Mouse (Mus musculus): ENCODE data around the gene Klhdc9. TPM values are rescaled to one million over a fixed set of nuclear protein-coding genes. Genes with fewer than 3 reads are reported as not detected.
"Not testable (repeated sequence)": the region's sequence is repeated elsewhere in the genome, so short reads cannot be mapped to it uniquely, and the experiment has no call there.

Klhdc9 gene
- total RNA-seq, 2 experiments from 2014 or later = not detected

DNA sequence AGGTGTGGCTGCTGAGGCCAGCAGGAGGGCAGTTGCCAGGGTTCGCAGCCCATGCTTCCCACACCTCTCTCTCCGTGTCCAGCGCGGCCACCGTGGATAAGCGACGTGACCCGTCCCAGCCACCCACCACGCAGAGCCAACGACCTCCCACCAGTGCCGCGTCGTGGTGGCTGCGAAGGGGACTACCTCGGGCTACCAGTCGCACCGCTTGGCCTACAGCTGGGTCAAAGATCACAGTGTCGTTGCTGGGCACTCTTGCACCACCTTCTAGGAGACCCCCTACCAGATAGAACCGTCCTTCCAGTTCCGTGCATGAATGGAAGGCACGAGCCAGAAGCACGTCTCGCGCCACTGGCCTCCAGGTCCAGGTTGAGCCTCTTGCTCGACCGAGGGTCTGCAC lies 345 bp downstream of the Klhdc9 start:
- no peak for DNase-seq (ENCODE audit: low spot score)
- intact Hi-C loops (cut with DNase I) = loop anchor here (2.0 kb wide), 1 partner anchor 207 kb away; no protein-coding TSS in a partner anchor

DNA sequence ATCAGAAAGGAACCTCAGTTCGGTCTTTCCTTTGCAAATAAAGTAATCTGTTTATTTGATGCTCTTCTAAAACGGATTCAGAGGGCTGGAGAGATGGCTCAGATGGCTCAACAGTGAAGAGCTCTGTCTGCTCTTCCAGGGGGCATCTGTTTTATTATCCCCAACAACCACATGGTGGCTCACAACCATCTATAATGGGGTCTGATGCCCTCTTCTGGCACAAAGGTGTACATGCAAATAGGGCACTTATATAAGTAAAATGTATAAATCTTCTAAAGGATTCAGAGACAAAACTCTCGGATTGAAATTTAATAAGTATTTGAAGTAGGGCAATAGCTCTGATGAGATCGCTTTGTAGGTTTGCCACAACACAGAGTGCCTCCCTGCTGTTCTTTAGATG lies 2.2 kb downstream of the Klhdc9 start:
- intact Hi-C loops (cut with DNase I) = loop anchor here (5.0 kb wide), 1 partner anchor 241 kb away; no protein-coding TSS in a partner anchor
- no peak for DNase-seq (ENCODE audit: low spot score)

DNA sequence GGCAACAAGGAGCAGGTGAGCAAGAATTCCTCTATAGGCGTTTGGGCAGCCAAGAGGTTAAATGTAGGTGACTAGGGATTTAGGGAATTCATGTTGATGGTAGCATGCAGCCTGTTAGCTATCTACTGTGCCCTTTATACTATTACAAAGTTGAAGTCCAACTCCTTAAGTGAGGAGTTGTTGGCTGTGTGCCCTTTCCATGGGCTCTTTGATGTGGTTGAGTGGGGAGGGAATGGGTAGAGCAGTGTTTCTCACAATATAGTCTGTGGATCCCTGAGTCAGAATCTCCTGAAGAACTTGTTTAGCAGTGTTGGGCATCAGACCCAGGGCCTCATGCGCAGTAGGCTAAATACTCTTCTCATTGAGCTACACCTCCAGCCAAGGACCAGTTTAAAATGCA lies 3.8 kb downstream of the Klhdc9 start:
- DNase-seq (ENCODE audit: low spot score) = no peak
- intact Hi-C loops (cut with DNase I) = loop anchor here (5.0 kb wide), 1 partner anchor 240 kb away; no protein-coding TSS in a partner anchor

DNA sequence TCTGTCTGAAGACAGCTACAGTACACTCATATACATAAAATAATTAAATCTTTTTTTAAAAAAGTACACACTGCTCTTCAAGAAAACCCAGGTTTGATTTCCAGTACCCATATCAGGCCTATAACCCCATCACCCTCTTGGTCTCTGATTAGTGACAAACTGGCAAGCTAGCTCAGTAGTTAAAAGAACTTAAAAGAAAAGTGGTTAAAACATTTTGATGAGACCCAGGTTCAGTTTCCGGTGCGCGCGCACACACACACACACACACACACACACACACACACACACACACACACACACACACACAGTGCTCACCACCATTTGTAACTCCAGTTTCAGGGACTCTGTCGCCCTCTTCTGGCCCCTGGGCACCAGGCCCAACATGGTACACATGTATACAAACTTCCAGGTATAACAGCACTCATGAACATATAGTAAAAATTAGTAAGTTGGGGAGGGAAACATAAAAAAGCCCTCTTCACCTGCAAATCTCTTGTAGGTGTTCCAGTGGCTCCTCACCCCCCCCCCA lies 4.7 kb downstream of the Klhdc9 start:
- intact Hi-C loops (cut with DNase I) = loop anchor here (2.0 to 5.0 kb wide), 2 partner anchors 33 to 239 kb away; no protein-coding TSS in a partner anchor
- no peak for DNase-seq (ENCODE audit: low spot score)

DNA sequence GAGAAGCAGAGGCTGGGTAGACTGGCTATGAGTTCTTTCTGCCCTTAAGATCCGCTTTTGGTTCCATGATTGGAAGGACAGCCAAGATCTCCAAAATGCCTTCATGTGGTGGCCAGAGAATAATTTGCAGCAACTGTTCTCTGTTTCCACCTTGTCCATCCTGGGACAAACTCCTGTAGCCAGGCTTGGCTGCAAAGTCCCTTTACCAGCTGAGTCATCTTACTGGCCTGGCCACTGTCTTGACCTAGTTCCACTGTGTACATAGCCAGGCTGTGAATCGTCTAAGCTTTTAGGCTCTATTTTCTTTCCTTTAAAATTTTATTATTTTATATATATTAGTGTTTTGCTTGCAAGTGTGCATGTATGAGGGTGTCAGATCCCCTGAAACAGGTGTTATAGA lies 11.4 kb downstream of the Klhdc9 start:
- DNase-seq (ENCODE audit: low spot score) = no peak
- intact Hi-C loops (cut with DNase I) = no loop called here

DNA sequence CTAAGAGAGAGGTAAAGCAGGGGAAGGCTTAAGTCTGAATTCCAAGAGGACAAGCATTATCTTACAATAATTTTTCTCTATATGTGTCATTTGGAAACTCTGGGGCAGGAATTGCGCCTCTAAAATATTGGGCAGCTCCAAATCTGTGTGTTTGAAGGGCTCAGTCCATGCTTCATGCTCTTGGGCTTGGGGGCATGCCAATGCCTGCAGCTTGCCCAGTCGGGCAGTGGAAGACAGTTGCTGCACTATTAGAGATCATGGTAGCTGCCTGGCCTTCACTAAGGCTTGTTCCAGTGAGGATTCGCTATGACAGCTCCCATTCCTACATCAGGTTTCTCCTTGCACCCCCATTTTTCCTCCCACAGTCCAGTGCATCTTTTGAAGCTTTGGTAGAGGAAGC lies 11.9 kb downstream of the Klhdc9 start:
- no peak for DNase-seq (ENCODE audit: low spot score)
- intact Hi-C loops (cut with DNase I) = no loop called here

DNA sequence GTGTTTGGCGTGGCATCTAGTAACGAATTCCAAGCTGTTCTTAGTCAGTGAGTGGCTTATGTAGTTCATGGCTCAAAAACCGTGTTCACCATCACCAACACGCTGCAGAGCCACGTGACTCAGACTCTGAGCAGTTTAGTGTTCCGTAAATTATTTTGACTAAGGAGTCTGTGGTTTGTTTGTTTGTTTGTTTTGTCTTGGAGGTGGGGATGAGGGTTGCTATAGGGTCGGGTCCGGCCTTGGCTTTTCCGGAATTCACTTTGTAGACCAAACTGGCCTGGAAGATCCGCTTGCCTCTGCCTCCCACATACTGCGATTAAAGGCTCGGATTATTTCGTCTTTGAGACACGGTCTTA lies 14.5 kb downstream of the Klhdc9 start:
- intact Hi-C loops (cut with DNase I) = no loop called here
- no peak for DNase-seq (ENCODE audit: low spot score)

GRCm38 (mm10) chr1:171345225-171346094 lies 15.1 kb downstream of the Klhdc9 start, which contains the start of the genes Nit1 and Pfdn2:
Gene Nit1, minus strand, starts transcription at chr1:171345646.
Gene Pfdn2, plus strand, starts transcription at chr1:171345670.
- DNase-seq (ENCODE audit: low spot score) = peak; percentile 83
- intact Hi-C loops (cut with DNase I) = no loop called here

- DNase-seq (ENCODE audit: low spot score) = no peak
- intact Hi-C loops (cut with DNase I) = no loop called here
These were observed 15.9 kb downstream of the Klhdc9 start for GRCm38 (mm10) chr1:171344715-171345114.

- no peak for DNase-seq (ENCODE audit: low spot score)
- intact Hi-C loops (cut with DNase I) = no loop called here
These were observed 16.5 kb downstream of the Klhdc9 start for GRCm38 (mm10) chr1:171343922-171344677.

- intact Hi-C loops (cut with DNase I) = no loop called here
- DNase-seq (ENCODE audit: low spot score) = no peak
These were observed 18.1 kb downstream of the Klhdc9 start for GRCm38 (mm10) chr1:171342262-171343207.

DNA sequence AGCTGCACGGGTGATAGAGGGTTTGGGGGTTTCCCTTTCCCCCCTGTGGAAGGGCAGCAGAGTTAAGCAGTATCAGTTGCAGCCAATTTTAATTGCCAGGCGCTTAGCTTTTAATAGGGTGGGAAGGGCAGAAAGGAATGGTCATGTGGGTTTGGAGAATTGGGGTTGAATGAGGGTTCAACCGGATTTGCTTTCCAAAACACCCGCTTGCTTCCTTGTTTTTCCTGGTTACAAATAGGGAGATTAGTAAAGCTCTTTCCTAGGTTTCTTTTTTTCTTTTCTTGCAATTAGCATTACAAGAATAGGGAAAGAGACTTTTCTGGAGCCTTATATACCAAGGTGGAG lies 30.4 kb downstream of the Klhdc9 start:
- DNase-seq (ENCODE audit: low spot score) = no peak
- intact Hi-C loops (cut with DNase I) = no loop called here

- intact Hi-C loops (cut with DNase I) = loop anchor here (2.0 to 5.0 kb wide), 2 partner anchors 35 to 83 kb away; partner anchors contain the start of genes Ufc1 and Usf1
- DNase-seq (ENCODE audit: low spot score) = no peak
These were observed 31.0 kb downstream of the Klhdc9 start for GRCm38 (mm10) chr1:171329433-171330215.

- DNase-seq (ENCODE audit: low spot score) = peak; percentile 91
- intact Hi-C loops (cut with DNase I) = loop anchor here (2.0 to 5.0 kb wide), 2 partner anchors 34 to 83 kb away; partner anchors contain the start of genes Ufc1 and Usf1
These were observed 31.7 kb downstream of the Klhdc9 start, which contains the start of gene Dedd for GRCm38 (mm10) chr1:171328839-171329432. Gene Dedd, plus strand, starts transcription at chr1:171329145.

DNA sequence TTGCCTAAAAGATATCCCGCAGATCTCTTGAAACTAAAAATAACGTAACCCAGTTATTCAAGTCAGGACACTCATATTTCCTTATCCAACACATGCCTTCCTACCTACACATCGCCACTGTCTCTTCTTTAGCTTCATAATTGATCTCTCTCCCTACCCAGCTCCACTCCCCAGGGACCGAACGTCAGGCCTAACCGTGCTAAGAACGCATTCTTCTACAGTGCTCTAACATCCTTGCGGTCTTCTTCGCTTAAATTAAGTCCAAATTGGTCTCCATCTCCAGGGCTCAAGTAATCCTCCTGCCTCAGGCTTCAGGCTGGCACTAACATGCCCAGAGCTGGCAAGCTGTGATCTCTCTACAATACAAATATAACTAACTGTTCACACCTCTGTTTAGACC lies 32.4 kb downstream of the Klhdc9 start:
- intact Hi-C loops (cut with DNase I) = loop anchor here (2.0 to 5.0 kb wide), 2 partner anchors 33 to 84 kb away; partner anchors contain the start of genes Ufc1 and Usf1
- DNase-seq (ENCODE audit: low spot score) = no peak

GRCm38 (mm10) chr1:171326588-171326987 lies 34.0 kb downstream of the Klhdc9 start:
- intact Hi-C loops (cut with DNase I) = loop anchor here (5.0 kb wide), 1 partner anchor 86 kb away; the partner anchor contains the start of gene Usf1
- DNase-seq (ENCODE audit: low spot score) = not testable (repeated sequence)

GRCm38 (mm10) chr1:171325571-171325970 lies 35.0 kb downstream of the Klhdc9 start:
- intact Hi-C loops (cut with DNase I) = loop anchor here (5.0 kb wide), 1 partner anchor 87 kb away; the partner anchor contains the start of gene Usf1
- DNase-seq (ENCODE audit: low spot score) = no peak

- DNase-seq (ENCODE audit: low spot score) = no peak
- intact Hi-C loops (cut with DNase I) = loop anchor here (2.0 kb wide), 1 partner anchor 33 kb away; no protein-coding TSS in a partner anchor
These were observed 38.6 kb downstream of the Klhdc9 start for GRCm38 (mm10) chr1:171322012-171322411.

Measured in heart, postnatal 25 days (tissue).